Mouse (Mus musculus) CH12.LX (cell line): ENCODE results near the gene Tmem123.

Source experiments
- CTCF ChIP-seq, 2 experiments: IDR thresholded peaks in 1 of 2; conservative IDR thresholded peaks in 1 of 2; 2 replicates each; pipeline ENCODE4 v1.5.1; 2011 to 2012; ENCODE audit warnings: low read depth in 2 of 2, low read length in 2 of 2, improper control_type of control experiment in 1 of 2, inconsistent platforms in 1 of 2, mild to moderate bottlenecking in 1 of 2, moderate library complexity in 1 of 2
- EP300 ChIP-seq: IDR thresholded peaks from 2 replicates; pipeline ENCODE4 v1.6.1; 2011; ENCODE audit warnings: low read length, improper control_type of control experiment
- KAT2A ChIP-seq: IDR thresholded peaks from 2 replicates; pipeline ENCODE4 v1.6.1; 2012; ENCODE audit warnings: low read length, improper control_type of control experiment, inconsistent platforms; ENCODE audit not compliant: insufficient replicate concordance
- MYC ChIP-seq: IDR thresholded peaks from 2 replicates; pipeline ENCODE4 v1.6.1; 2011; ENCODE audit warnings: low read depth, mild to moderate bottlenecking, improper control_type of control experiment, low read length
- SIN3A ChIP-seq: IDR thresholded peaks from 2 replicates; pipeline ENCODE4 v1.6.1; 2012; ENCODE audit warnings: low read length, improper control_type of control experiment, inconsistent platforms
- SMC3 ChIP-seq: IDR thresholded peaks from 2 replicates; pipeline ENCODE4 v1.6.1; 2011; ENCODE audit warnings: low read depth, low read length, improper control_type of control experiment
- ZKSCAN1 ChIP-seq: IDR thresholded peaks from 2 replicates; pipeline ENCODE4 v1.6.1; 2012; ENCODE audit warnings: low read depth, inconsistent platforms, low read length, improper control_type of control experiment, borderline replicate concordance

GRCm38 (mm10) chr9:7784615-7785012, 20.8 kb downstream of the Tmem123 start:
- TF ChIP-seq KAT2A (no peak), SMC3 (no peak), MYC (no peak), SIN3A (no peak), ZKSCAN1 (no peak), EP300 (no peak), CTCF (conservative IDR thresholded peaks at IDR 0.05 in 1 of 2, IDR thresholded peaks at IDR 0.05 in 1 of 2; ENCODE audit: low read depth in 2 of 2, low read length in 2 of 2) (no peak)
